Mouse (Mus musculus) layer of hippocampus, adult 18-20 months (tissue): ENCODE results near the gene Abcc8. TPM values are rescaled to one million over a fixed set of nuclear protein-coding genes. Genes with fewer than 3 reads are reported as not detected.

Experiments
- DNase-seq, 2 experiments: peaks; one replicate each; pipeline ENCODE4 v3.0.0; 2022; ENCODE audit warnings: low spot score in 2 of 2
- total RNA-seq, 2 experiments: library from RNA; stranded (reverse); gene quantifications; 2 replicates each; pipeline ENCODE4 v1.2.3; 2021

Gene Abcc8
- total RNA-seq, 2 experiments from 2014 or later = 41.8 to 42.8 TPM

- no peak for DNase-seq
Measured at GRCm38 (mm10) chr7:46111212-46111817, 68.5 kb downstream of the Abcc8 start.

DNA sequence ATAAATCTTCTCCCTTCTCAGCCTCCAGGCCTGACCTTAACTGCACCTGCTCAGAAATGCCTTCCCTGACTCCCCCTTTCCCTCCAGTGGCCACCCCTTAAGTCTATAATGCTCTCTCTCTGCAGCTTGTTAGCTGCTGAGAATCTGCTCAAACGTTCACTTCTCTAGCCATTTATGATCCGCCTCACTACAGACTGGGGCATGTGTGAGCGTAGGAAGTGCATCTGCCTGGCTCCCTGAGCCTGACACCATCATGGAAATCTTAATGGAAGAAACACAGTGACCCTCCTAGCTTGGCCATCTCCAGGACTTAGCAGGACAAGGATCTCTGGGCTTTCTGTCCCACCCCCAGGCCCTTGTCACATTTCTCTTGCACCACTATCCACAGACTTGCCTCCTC is 69.8 kb downstream of the Abcc8 start:
- peak in 1 of 2 experiments; percentile 68 for DNase-seq

DNA sequence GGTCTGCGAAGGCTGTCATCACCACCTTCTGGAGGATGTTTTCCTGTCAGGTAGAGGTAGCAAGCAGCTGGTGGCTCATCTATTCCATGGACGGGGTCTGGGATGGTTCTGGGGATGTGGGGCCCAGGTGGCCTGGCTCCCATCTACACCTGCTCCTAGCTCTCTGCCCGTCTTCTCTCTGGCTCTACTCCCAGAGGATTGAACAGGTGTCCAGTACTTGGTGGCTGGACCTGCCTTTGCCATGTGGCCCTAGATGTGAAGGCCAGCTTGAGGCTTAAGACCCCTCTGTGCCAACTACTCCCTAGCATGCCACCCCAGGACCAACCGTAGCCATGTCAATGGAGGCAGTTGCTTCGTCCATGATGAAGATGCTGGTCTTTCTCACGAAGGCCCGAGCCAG is 74.3 kb downstream of the Abcc8 start:
- DNase-seq = no peak

DNA sequence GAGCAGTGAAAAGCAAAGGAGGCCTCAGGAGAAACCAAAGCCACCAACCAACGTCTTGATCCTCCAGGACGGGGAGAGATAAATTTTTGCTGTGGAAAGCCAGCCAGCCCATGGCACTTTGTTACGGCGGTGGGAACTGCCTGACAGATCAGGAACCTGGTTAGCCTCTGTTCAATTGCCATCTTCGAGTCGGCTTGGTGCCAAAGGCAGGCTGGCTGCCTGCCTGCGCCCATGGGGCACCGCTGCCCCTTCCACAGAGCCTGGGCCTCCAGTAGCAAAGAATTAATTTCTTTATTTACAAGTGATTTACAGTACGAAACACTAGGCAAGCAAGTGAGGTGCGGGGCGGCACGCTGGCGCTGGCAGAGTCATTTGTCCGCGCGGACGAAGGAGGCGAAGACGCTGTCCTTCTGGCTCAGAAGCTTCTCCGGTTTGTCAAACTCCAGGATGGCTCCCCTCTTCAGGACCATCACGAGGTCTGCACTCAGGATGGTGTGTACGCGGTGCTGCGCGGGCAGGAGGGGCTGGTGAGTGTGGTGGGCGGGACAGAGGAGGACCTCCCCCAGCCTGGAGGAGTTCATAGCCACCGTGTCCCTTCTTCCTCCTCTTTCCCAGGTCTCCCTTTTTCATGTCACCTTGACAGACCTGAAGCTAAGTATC is 75.4 kb downstream of the Abcc8 start:
- no peak for DNase-seq

DNA sequence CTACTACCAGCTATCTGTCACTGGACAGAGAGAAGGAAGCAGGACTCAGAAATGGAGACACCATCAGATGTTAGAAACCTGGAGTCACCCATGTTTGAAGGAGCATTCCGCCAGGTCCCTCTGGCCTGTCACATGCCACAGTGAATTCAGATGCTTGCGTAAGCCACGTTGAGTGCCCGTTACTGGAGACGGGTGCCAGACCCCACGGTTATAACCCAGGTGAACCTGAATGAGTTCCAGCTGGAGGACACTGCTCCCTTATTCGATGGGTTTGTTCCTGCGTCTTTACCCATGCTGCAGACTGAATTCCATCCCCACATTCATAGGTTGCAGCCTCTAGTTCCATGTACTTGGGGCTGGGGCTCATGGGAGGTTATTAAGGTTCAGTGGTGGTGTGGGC is 76.1 kb downstream of the Abcc8 start:
- no peak for DNase-seq

- DNase-seq = peak; percentile 60 to 77
Measured at GRCm38 (mm10) chr7:46103075-46103591, 76.7 kb downstream of the Abcc8 start.

GRCm38 (mm10) chr7:46100563-46100962 is 79.3 kb downstream of the Abcc8 start, which contains the start of gene Kcnj11:
Kcnj11 (minus strand) TSS chr7:46100764.
- DNase-seq = peak; percentile 59 to 86

GRCm38 (mm10) chr7:46099682-46100081 is 80.2 kb downstream of the Abcc8 start:
- no peak for DNase-seq

- no peak for DNase-seq
Measured at GRCm38 (mm10) chr7:46098919-46099286, 80.9 kb downstream of the Abcc8 start.

GRCm38 (mm10) chr7:46098221-46098918 is 81.5 kb downstream of the Abcc8 start:
- DNase-seq = no peak

DNA sequence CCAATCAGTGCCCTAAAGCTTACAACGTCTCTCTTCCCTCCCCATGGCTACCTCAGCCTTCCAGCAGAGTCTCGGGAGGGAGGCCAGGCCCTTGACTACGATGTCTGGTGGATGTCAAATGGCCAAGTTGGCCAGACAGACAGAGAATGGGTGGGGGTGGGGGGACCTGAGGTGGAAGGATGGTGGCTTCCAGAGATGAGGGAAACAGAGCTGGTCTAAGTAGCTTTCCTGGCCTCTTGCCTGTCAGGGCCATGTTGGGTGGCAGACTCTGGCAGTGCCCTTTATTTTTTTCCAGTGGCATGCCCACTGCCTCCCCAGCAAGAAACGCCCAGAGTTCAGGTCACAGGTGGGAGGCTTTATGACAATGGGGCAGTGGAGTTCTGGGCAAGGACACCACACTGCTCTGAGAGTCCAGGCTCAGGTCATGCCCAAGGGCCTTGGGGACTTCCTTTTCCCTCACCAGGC is 82.5 kb downstream of the Abcc8 start:
- no peak for DNase-seq

DNA sequence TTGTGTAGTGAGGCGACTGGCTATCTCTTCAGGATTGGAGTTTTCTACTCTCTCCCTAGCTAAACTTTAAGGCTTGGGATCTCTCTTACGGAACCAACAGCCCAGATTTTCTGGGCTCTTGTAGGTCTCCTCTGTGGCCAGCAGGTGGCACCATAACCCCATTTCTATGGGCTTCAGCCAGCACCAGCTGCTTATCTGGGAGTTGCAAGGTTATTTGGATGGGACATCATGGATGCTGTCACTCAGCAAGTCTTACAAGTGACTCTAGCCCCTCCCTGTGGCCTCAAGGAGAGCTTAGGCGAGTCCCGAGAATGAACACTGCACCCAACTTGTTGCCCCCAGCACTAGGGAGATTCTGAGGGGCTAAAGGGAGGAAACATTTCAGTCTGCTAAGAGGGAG is 83.7 kb downstream of the Abcc8 start:
- peak in 1 of 2 experiments; percentile 82 for DNase-seq

DNA sequence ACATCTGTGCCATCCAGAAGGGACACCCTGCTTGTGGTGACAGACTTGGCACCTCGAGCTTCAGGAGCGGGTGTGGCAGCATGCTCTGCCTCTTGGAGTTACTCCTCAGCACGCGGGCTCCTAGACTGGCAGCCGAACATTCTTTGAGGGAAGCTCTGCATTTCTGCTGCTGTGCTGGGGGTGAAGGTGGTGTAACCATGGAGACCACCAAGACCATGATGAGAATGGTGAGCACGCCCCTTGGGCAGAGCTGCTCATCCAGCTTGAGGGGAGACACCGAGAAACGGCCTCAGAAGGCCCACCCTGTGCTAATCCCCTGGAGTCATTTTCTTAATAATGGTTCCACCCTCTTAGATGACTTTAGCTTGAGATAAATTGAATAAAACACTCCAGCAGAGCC is 87.0 kb downstream of the Abcc8 start:
- no peak for DNase-seq

GRCm38 (mm10) chr7:46088241-46088640 is 91.6 kb downstream of the Abcc8 start:
- no peak for DNase-seq

DNA sequence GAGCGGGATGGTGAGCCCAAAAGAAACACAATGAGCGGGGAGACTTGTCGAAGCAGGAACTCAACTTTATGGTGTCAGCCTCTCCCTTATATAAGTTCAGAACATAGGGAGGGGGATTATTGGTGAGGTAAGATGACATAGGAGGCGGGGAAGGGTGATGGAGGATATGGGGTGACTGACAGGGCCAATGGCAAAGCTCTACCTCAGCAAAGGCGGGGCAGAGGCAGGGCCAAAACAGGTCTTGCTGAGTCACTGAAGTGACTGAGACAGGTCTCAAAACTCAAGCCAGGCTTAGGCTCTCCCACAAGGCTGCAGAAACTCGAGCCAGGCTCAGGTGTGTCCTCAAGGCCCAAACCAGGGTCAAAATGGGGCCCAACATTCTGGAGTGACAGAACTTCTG is 93.5 kb downstream of the Abcc8 start:
- DNase-seq = no peak

DNA sequence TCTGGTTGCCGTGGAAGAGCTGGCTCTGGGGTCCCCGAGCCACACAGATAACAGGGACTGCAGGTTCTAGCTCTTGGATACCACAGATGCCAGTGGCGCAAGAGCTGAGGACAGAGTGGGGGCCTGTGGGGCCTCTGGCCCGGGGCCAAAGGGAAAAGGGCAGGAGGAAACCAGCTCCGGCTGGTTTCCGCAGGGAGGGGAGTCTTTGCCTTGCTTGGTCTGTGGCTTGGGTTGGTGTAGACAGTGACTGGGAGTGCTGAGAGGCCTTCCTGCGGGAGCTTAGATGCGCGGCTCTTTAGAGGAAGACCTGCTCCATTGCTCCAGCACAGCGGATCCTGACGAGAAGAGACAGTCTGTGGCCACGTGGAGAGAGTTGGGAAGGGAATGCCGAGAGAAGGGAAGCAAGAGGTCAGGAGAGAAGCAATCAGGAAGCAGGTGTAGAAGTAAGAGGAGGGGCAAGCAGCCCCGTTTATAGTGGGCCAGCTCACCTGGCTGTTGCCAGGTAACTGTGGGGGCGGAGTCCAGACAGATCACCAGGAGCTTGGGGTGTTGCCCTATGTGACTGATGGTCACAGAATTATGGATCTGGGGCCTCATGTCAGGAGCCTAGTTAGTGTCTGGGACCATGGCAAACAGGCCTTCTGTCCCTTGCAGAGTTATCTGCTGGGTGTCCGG is 94.9 kb downstream of the Abcc8 start:
- DNase-seq = no peak

DNA sequence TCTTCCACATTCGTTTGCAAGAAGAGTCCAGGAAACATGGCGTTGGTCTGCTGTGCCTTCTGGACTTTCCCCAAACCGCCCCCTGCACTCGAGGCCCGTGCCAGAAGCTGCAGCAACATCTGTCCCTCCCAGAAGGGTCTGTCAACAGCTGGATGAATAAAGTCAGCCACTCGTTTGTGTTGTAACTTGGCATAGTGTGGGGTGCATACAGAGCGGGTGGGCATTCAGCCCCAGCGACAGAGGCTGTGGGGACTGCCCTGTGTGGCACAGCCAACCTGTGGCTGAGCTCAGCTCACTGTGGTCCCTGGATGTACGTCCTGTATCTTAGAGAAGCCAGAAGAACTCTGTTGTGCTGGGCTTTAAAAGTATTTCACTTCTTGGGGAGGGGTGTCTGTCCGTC is 95.8 kb downstream of the Abcc8 start:
- no peak for DNase-seq

GRCm38 (mm10) chr7:46077675-46078074 is 102.2 kb downstream of the Abcc8 start:
- peak in 1 of 2 experiments; percentile 24 for DNase-seq

DNA sequence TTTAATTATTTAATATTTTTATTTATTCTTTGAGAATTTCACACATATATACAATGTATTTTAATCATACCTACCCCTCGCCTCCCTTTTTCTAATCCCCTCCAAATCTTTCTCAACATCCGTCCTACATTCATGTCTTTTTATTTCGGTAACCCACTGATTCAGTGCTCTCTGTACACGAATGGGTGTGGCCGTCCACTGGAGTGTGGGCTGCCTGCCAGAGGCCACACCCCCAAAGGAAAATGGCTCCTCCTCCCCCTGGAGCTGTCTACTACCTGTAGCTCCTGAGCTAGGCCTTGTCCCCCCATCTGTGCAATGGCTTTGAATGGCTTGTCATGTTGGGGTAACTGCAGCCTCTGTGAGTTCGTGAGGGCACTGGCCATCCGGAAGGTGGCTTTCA is 103.0 kb downstream of the Abcc8 start:
- DNase-seq = no peak

GRCm38 (mm10) chr7:46068831-46069230 is 111.0 kb downstream of the Abcc8 start:
- DNase-seq = no peak

DNA sequence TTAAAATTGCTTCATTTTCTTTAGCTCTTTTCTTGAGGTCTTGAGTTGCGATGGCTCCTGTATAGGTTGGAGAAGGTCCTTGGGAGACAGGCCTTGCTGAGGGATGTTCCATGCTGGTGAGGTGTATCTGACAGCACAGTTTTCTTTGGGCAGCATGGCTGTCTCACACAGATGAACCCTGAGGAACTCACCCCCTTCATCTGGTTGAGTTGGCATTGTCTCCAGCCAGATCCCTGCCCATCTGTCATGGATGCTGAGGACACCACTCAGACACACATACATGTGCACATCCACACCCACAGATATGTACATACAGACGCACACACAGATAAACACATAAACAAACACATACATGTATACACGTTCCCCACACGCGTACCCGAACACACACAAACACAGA is 116.5 kb downstream of the Abcc8 start:
- DNase-seq = no peak

DNA sequence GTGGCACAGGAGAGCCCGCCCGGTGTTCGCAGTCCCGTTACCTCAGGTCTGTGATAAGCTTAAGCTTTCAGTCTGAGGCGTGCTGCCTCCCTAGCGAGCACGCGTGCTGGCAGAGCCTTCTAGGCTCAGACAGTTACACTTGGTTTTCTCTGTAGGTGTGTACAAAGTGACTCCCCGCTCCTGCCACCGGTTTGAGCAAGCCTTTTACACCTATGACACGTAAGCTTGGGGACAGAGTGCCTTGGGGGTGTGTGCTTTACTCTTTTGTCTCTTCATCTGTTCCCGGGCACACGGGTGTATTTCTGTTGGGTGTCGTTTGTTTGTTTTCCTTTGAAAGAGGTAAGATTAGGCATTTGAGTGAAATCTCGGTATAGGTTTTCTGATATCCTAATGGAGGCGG is 118.2 kb downstream of the Abcc8 start:
- DNase-seq = no peak
